Mouse (Mus musculus) liver, postnatal 0 days (tissue): ENCODE data around the gene Tnni2. TPM values are rescaled to one million over a fixed set of nuclear protein-coding genes. Genes with fewer than 3 reads are reported as not detected.

ENCODE experiments used
- ATAC-seq: fragments of 200-750 bp; cut with Nextera tagmentation; 2 replicates; pipeline ENCODE4 v1.8.0; 2017; ENCODE audit warnings: mild to moderate bottlenecking, moderate library complexity
- DNase-seq: peaks from one replicate; pipeline ENCODE4 v3.0.0-alpha.2; 2016
- H3K27ac ChIP-seq: fragments of 300-500 bp; sonication (generic); 2 replicates; pipeline ENCODE4 v1.5.1; 2014; ENCODE audit warnings: antibody characterized with exemption, moderate library complexity, mild to moderate bottlenecking, low read depth
- H3K27me3 ChIP-seq: fragments of 300-500 bp; sonication (generic); 2 replicates; pipeline ENCODE4 v1.6.1; 2014; ENCODE audit warnings: low read length, control low read depth, mixed read lengths; ENCODE audit not compliant: insufficient read depth
- H3K36me3 ChIP-seq: fragments of 300-500 bp; sonication (generic); replicated peaks from 2 replicates; pipeline ENCODE4 v1.6.1; 2014; ENCODE audit warnings: mild to moderate bottlenecking, control low read depth, low read length, moderate library complexity, mixed read lengths; ENCODE audit not compliant: insufficient read depth
- H3K4me1 ChIP-seq: fragments of 300-500 bp; sonication (generic); 2 replicates; pipeline ENCODE4 v1.6.1; 2014; ENCODE audit warnings: antibody characterized with exemption, mild to moderate bottlenecking, control low read depth; ENCODE audit not compliant: insufficient read depth
- H3K4me2 ChIP-seq: fragments of 300-500 bp; sonication (generic); 2 replicates; pipeline ENCODE4 v1.6.1; 2014; ENCODE audit warnings: low read depth, mild to moderate bottlenecking, low read length, moderate library complexity, mixed read lengths
- H3K4me3 ChIP-seq: fragments of 300-500 bp; sonication (generic); 2 replicates; pipeline ENCODE4 v1.5.1; 2014; ENCODE audit warnings: low read depth, low read length
- H3K9ac ChIP-seq: fragments of 300-500 bp; sonication (generic); replicated peaks from 2 replicates; pipeline ENCODE4 v1.6.1; 2014; ENCODE audit warnings: mild to moderate bottlenecking, moderate library complexity
- H3K9me3 ChIP-seq: fragments of 300-500 bp; sonication (generic); 2 replicates; pipeline ENCODE4 v1.6.1; 2016; ENCODE audit warnings: mild to moderate bottlenecking, control low read depth, low read length, mixed read lengths
- CTCF ChIP-seq: sonication (generic); IDR thresholded peaks from 2 replicates; pipeline ENCODE4 v1.5.1; 2016; ENCODE audit warnings: antibody characterized with exemption, low read depth
- EP300 ChIP-seq: IDR thresholded peaks from 2 replicates; pipeline ENCODE4 v1.6.1; 2016; ENCODE audit warnings: antibody characterized with exemption, low read depth, mild to moderate bottlenecking
- WGBS: fragments of 180-500 bp; shearing (Covaris S2); extraction: QIAGEN DNeasy Blood & Tissue Kit; methylation state at CpG from one replicate; pipeline ENCODE4 v1.1.7; 2014; ENCODE audit not compliant: insufficient replicate concordance; 5-methylcytosine and 5-hydroxymethylcytosine counted together
- polyA plus RNA-seq: library from polyadenylated mRNA; unstranded; fragments of >200 nt; fragmentation: Nextera tagmentation; extraction: Ambion mirVana; gene quantifications from 2 replicates; pipeline ENCODE4 v1.2.1, GENCODE M21; 2015

Tnni2 gene
- polyA plus RNA-seq, 1 experiment from 2014 or later, result 6.9 TPM

- H3K4me2 ChIP-seq, result no peak within 1 kb of the TSS
- no peak within 1 kb of the TSS for H3K9ac ChIP-seq
- no peaks in the 10 kb centered on the region for H3K9me3 ChIP-seq
- no peaks in the 10 kb centered on the region for H3K27me3 ChIP-seq
- TF ChIP-seq CTCF, result no peak
- no peak for TF ChIP-seq EP300
- no peaks in the 10 kb centered on the region for H3K4me1 ChIP-seq
- no peaks in the 10 kb centered on the region for H3K36me3 ChIP-seq
- ATAC-seq (no peak), DNase-seq (no peak)
- H3K27ac ChIP-seq, result no peak within 1 kb of the TSS
- 65% methylated on average over 10 of the region's 10 CpGs for WGBS
- no peak within 1 kb of the TSS for H3K4me3 ChIP-seq
Measured at GRCm38 (mm10) chr7:142434137-142434865, 7.3 kb upstream of the Tnni2 start, which contains the start of gene Syt8. Gene Syt8 (plus strand): TSS chr7:142434850.

- WGBS, result 16% methylated on average over 4 of the region's 4 CpGs
- no peak overlapping the region for H3K4me2 ChIP-seq
- no peaks in the 10 kb centered on the region for H3K9me3 ChIP-seq
- TF ChIP-seq CTCF (peak; percentile 94), EP300 (no peak)
- no peak overlapping the region for H3K9ac ChIP-seq
- H3K27ac ChIP-seq, result no peak overlapping the region
- DNase-seq (peak; percentile 67), ATAC-seq (peak; percentile 63)
- no peak overlapping the region for H3K4me3 ChIP-seq
- H3K4me1 ChIP-seq, result no peaks in the 10 kb centered on the region
- no peaks in the 10 kb centered on the region for H3K36me3 ChIP-seq
- H3K27me3 ChIP-seq, result no peaks in the 10 kb centered on the region
Measured at GRCm38 (mm10) chr7:142435524-142435923, 6.1 kb upstream of the Tnni2 start.

GRCm38 (mm10) chr7:142437324-142437723, 4.3 kb upstream of the Tnni2 start:
- Histone ChIP-seq H3K27me3 (no peaks in the 10 kb centered on the region), H3K9me3 (no peaks in the 10 kb centered on the region), H3K36me3 (no peaks in the 10 kb centered on the region), H3K27ac (no peak overlapping the region), H3K4me2 (no peak overlapping the region), H3K4me1 (0 out of 2 replicates have a peak, but pooled peaks cover 2% of the 10 kb centered on the region), H3K4me3 (no peak overlapping the region), H3K9ac (no peak overlapping the region)
- no peak for TF ChIP-seq EP300
- TF ChIP-seq CTCF, result peak; percentile 61
- ATAC-seq, result no peak
- WGBS, result 75% methylated on average over 5 of the region's 5 CpGs
- DNase-seq, result no peak

- DNase-seq (no peak), ATAC-seq (no peak)
- WGBS, result 78% methylated on average over 14 of the region's 14 CpGs
- H3K27me3 ChIP-seq, result no peaks in the 10 kb centered on the region
- H3K9me3 ChIP-seq, result no peaks in the 10 kb centered on the region
- H3K9ac ChIP-seq, result no peak overlapping the region
- no peaks in the 10 kb centered on the region for H3K36me3 ChIP-seq
- no peak overlapping the region for H3K27ac ChIP-seq
- TF ChIP-seq CTCF, result no peak
- no peak for TF ChIP-seq EP300
- 0 out of 2 replicates have a peak, but pooled peaks cover 7% of the 10 kb centered on the region for H3K4me1 ChIP-seq
- no peak overlapping the region for H3K4me2 ChIP-seq
- no peak overlapping the region for H3K4me3 ChIP-seq
Measured at GRCm38 (mm10) chr7:142439966-142440365, 1.6 kb upstream of the Tnni2 start.

- H3K27ac ChIP-seq, result no peak overlapping the region
Measured at GRCm38 (mm10) chr7:142440657-142441114, 922 bp upstream of the Tnni2 start.

GRCm38 (mm10) chr7:142442081-142442907, 686 bp downstream of the Tnni2 start:
- H3K27ac ChIP-seq, result peak overlapping the region; percentile 80
- no peak overlapping the region for H3K9ac ChIP-seq
- DNase-seq (no peak), ATAC-seq (peak; percentile 52)
- H3K36me3 ChIP-seq, result no peaks in the 10 kb centered on the region
- peak overlapping the region; percentile 33 for H3K4me2 ChIP-seq
- 0 out of 2 replicates have a peak, but pooled peaks cover 7% of the 10 kb centered on the region for H3K4me1 ChIP-seq
- TF ChIP-seq CTCF (no peak), EP300 (no peak)
- H3K27me3 ChIP-seq, result no peaks in the 10 kb centered on the region
- no peaks in the 10 kb centered on the region for H3K9me3 ChIP-seq
- 51% methylated on average over 9 of the region's 9 CpGs for WGBS
- H3K4me3 ChIP-seq, result no peak overlapping the region

More at GRCm38 (mm10) chr7:142440657-142441114, 922 bp upstream of the Tnni2 start:
- 53% methylated on average over 5 of the region's 5 CpGs for WGBS
- Histone ChIP-seq H3K9ac (no peak overlapping the region), H3K4me2 (no peak overlapping the region), H3K36me3 (no peaks in the 10 kb centered on the region), H3K4me3 (no peak overlapping the region), H3K4me1 (0 out of 2 replicates have a peak, but pooled peaks cover 7% of the 10 kb centered on the region), H3K9me3 (no peaks in the 10 kb centered on the region), H3K27me3 (no peaks in the 10 kb centered on the region)
- TF ChIP-seq EP300 (no peak), CTCF (peak; percentile 74)
- ATAC-seq (peak; percentile 38; the same call in 1 of the 2 replicates), DNase-seq (peak; percentile 42)
